Comparison of ENCODE assay signal across 22 mouse cellular contexts in genomic region chr6:117245849-117246248, GRCm38 (mm10).
DNase-seq lines count a peak whose midpoint lies in the region; ATAC-seq and TF ChIP-seq lines count a peak whose summit lies in the region.
"Had no signal": no experiment of that assay in that cellular context is flagged by ENCODE, and none has a peak within 500 bp of the region (broad histone marks: within the 10 kb centered on the region; RNA-seq: fewer than 3 reads in every experiment).

No protein-coding gene starts in this region.

- 0 out of 2 replicates have a peak, but pooled peaks cover 6% of the 10 kb centered on the region for H3K27me3 ChIP-seq in heart, embryonic 12.5 days (replicated peaks)
- no peaks in the 10 kb centered on the region for H3K27me3 ChIP-seq in heart, adult 2 months (ENCODE audit: control insufficient read depth, insufficient read depth, low read length)
- H3K27me3 ChIP-seq in heart, embryonic 15.5 days: no peaks in the 10 kb centered on the region
- H3K27me3 ChIP-seq in lung, embryonic 14.5 days (ENCODE audit: insufficient read depth, low read length): no peaks in the 10 kb centered on the region
- H3K27me3 ChIP-seq: forebrain, embryonic 13.5 days; hindbrain, embryonic 12.5 days; hindbrain, embryonic 15.5 days had no signal

- ATAC-seq in heart, embryonic 12.5 days (ENCODE audit: insufficient number of reproducible peaks, low FRiP score): no peak
- peak; percentile 63 for ATAC-seq in heart, embryonic 15.5 days (replicated peaks; ENCODE audit: insufficient number of reproducible peaks, insufficient read depth, low FRiP score, low read depth)
- no peak for ATAC-seq in lung, embryonic 14.5 days (ENCODE audit: insufficient read depth)
- ATAC-seq: CD4-positive, CD25-positive, alpha-beta regulatory T cell, adult 4 months; forebrain, embryonic 13.5 days; forebrain, embryonic 16.5 days; intestine, postnatal 0 days had no signal

- H3K9me3 ChIP-seq in heart, embryonic 12.5 days (replicated peaks): no peaks in the 10 kb centered on the region
- H3K9me3 ChIP-seq in heart, embryonic 15.5 days (replicated peaks): no peaks in the 10 kb centered on the region
- no peaks in the 10 kb centered on the region for H3K9me3 ChIP-seq in lung, embryonic 14.5 days (ENCODE audit: low read depth, low read length)
- H3K9me3 ChIP-seq: forebrain, embryonic 10.5 days; forebrain, embryonic 13.5 days; hindbrain, embryonic 12.5 days; hindbrain, embryonic 15.5 days had no signal

- H3K9ac ChIP-seq in heart, embryonic 12.5 days: no peak overlapping the region
- no peak overlapping the region for H3K9ac ChIP-seq in heart, adult 2 months (ENCODE audit: low read depth, low read length)
- H3K9ac ChIP-seq in heart, embryonic 15.5 days: no peak overlapping the region
- no peak overlapping the region for H3K9ac ChIP-seq in lung, embryonic 14.5 days
- H3K9ac ChIP-seq: forebrain, embryonic 13.5 days; hindbrain, embryonic 12.5 days; hindbrain, embryonic 15.5 days had no signal

- H3K79me2 ChIP-seq in heart, adult 2 months (replicated peaks; ENCODE audit: control insufficient read depth, insufficient read depth, low read length): no peaks in the 10 kb centered on the region

- TF ChIP-seq CTCF in heart, adult 2 months (IDR thresholded peaks at IDR 0.05): no peak
- TF ChIP-seq CTCF in lung, embryonic 14.5 days (IDR thresholded peaks at IDR 0.05; ENCODE audit: low read depth): no peak

- WGBS in heart, embryonic 12.5 days: 24% methylated on average over 6 of the region's 6 CpGs
- 36% methylated on average over 6 of the region's 6 CpGs for WGBS in heart, adult 2 months
- 26% methylated on average over 6 of the region's 6 CpGs for WGBS in heart, embryonic 15.5 days
- WGBS in lung, embryonic 14.5 days: 51% methylated on average over 6 of the region's 6 CpGs

- TF ChIP-seq EP300 in heart, adult 2 months (IDR thresholded peaks at IDR 0.05; ENCODE audit: insufficient read depth, low read depth, low read length): no peak

- DNase-seq in heart, adult 2 months: no peak
- DNase-seq in heart, postnatal 4 days: no peak
- no peak for DNase-seq in lung, embryonic 14.5 days
- no peak for DNase-seq in lung, postnatal 25 days (ENCODE audit: low spot score)
- DNase-seq: adrenal gland, adult 2 months; adrenal gland, postnatal 14 days; cerebellum, adult 11-12 months; cerebellum, adult 8-10 months; cerebellum, postnatal 10 days; cerebellum, postnatal 36 days; gastrocnemius, postnatal 10 days; gastrocnemius, postnatal 36 days; kidney, adult 2 months had no signal

- no peaks in the 10 kb centered on the region for H3K36me3 ChIP-seq in heart, embryonic 12.5 days
- no peaks in the 10 kb centered on the region for H3K36me3 ChIP-seq in heart, adult 2 months (ENCODE audit: control insufficient read depth, insufficient read depth, low read length)
- no peaks in the 10 kb centered on the region for H3K36me3 ChIP-seq in heart, embryonic 15.5 days
- no peaks in the 10 kb centered on the region for H3K36me3 ChIP-seq in lung, embryonic 14.5 days (ENCODE audit: insufficient read depth)
- H3K36me3 ChIP-seq: forebrain, embryonic 10.5 days; hindbrain, embryonic 12.5 days; hindbrain, embryonic 15.5 days had no signal

- H3K4me2 ChIP-seq in heart, embryonic 12.5 days: peak overlapping the region; percentile 43
- H3K4me2 ChIP-seq in heart, embryonic 15.5 days: peak overlapping the region; percentile 49
- no peak overlapping the region for H3K4me2 ChIP-seq in lung, embryonic 14.5 days
- H3K4me2 ChIP-seq: forebrain, embryonic 13.5 days; hindbrain, embryonic 12.5 days; hindbrain, embryonic 15.5 days had no signal

- H3K4me1 ChIP-seq in heart, embryonic 12.5 days (replicated peaks): peaks cover 61% of the 10 kb centered on the region
- peaks cover 1% of the 10 kb centered on the region for H3K4me1 ChIP-seq in heart, adult 2 months (ENCODE audit: control insufficient read depth, insufficient read depth, low read length)
- peaks cover 16% of the 10 kb centered on the region for H3K4me1 ChIP-seq in heart, embryonic 15.5 days (replicated peaks)
- peaks cover 6% of the 10 kb centered on the region; the same call in 1 of the 2 replicates for H3K4me1 ChIP-seq in lung, embryonic 14.5 days (ENCODE audit: insufficient read depth)
- H3K4me1 ChIP-seq: forebrain, embryonic 13.5 days had no signal

- no peak for TF ChIP-seq POLR2A in heart, adult 2 months (IDR thresholded peaks at IDR 0.05; ENCODE audit: insufficient read depth, low read depth, low read length)

- intact Hi-C loops in heart, adult 2 months (cut with DNase I): loop anchor here (5.0 kb wide), 3 partner anchors 81 to 191 kb away; no protein-coding TSS in a partner anchor

- H3K27ac ChIP-seq in heart, embryonic 12.5 days (ENCODE audit: poor library complexity, severe bottlenecking): peak overlapping the region; percentile 76
- no peak overlapping the region for H3K27ac ChIP-seq in heart, adult 2 months
- H3K27ac ChIP-seq in heart, embryonic 15.5 days: peak overlapping the region; percentile 55
- 0 out of 2 replicates have a peak overlapping the region, but pooled peaks have one; percentile 8 for H3K27ac ChIP-seq in lung, embryonic 14.5 days (ENCODE audit: low read depth)
- H3K27ac ChIP-seq: forebrain, embryonic 10.5 days; forebrain, embryonic 13.5 days; hindbrain, embryonic 12.5 days; hindbrain, embryonic 15.5 days had no signal

- H3K4me3 ChIP-seq in heart, embryonic 12.5 days: no peak overlapping the region
- no peak overlapping the region for H3K4me3 ChIP-seq in heart, adult 2 months
- no peak overlapping the region for H3K4me3 ChIP-seq in heart, embryonic 15.5 days
- no peak overlapping the region for H3K4me3 ChIP-seq in lung, embryonic 14.5 days (ENCODE audit: low read depth, low read length)
- H3K4me3 ChIP-seq: forebrain, embryonic 10.5 days; forebrain, embryonic 13.5 days; hindbrain, embryonic 12.5 days; hindbrain, embryonic 15.5 days had no signal
